Mouse (Mus musculus) activated CD4-positive, CD25-positive, alpha-beta regulatory T cell (primary cell): Measurements from ENCODE around the gene Atf5. TPM values are rescaled to one million over a fixed set of nuclear protein-coding genes. Genes with fewer than 3 reads are reported as not detected.

ENCODE experiments used
- polyA plus RNA-seq, 2 experiments: library from polyadenylated mRNA; unstranded; fragments of 100-300 nt; shearing (Covaris generic); gene quantifications; one replicate each; pipeline ENCODE4 v1.2.1; 2017

Atf5 gene
- polyA plus RNA-seq: under 1 TPM; 0.32 to 0.52 TPM

DNA sequence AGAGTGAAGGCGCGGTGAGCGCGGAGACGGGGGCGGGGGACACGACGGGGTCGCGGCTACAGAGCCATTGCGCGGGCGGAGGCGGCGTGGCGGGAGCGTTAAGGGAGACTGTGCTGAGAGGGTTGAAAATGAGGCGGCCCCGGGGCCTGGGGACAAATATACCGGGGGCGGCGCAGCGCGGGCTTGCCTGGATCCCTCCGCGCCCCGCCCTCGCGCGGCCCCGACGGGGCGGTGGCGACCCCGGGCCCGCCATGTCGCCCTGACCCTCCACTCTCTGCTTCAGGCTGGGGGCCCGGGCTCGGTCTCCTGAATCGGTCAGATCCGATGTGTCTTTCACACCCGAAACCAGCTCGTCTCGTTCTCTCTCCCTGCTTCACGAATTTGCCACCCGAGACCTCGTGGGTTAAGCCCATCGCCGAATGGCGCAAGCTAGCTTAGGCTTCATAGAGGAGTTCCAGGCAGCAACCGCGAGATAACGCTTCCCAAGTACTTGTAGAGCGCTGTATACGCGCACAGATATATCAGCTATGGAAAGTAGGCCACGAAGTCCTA is at the start of gene Atf5:
Gene Atf5, minus strand, starts transcription at position 189 of the 552 bp plus-strand sequence.

DNA sequence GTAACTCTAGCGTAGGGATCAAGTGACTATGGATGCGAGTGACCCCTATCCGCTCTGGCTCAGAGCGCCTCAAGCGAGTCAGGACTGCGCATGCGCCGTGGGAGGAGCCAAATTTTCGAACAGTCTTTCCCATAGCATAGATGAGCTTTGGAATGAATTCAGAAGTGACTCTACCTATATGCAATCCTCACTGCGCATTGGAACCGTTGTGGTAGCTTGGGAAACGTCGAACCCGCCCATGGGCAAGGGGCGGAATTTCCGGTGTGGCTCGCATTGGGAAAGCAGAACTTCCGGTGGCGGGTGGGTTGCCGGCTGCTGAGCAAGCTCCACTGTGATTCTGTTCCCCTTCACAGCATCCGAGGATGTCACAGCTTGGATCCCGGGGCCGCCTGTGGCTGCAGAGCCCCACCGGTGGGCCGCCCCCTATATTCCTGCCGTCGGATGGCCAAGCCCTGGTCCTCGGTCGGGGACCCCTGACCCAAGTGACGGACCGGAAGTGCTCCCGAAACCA is 40.6 kb upstream of the Atf5 start, which contains the start of gene Pnkp:
Gene Pnkp, plus strand, starts transcription at position 98 of the 511 bp plus-strand sequence.

DNA sequence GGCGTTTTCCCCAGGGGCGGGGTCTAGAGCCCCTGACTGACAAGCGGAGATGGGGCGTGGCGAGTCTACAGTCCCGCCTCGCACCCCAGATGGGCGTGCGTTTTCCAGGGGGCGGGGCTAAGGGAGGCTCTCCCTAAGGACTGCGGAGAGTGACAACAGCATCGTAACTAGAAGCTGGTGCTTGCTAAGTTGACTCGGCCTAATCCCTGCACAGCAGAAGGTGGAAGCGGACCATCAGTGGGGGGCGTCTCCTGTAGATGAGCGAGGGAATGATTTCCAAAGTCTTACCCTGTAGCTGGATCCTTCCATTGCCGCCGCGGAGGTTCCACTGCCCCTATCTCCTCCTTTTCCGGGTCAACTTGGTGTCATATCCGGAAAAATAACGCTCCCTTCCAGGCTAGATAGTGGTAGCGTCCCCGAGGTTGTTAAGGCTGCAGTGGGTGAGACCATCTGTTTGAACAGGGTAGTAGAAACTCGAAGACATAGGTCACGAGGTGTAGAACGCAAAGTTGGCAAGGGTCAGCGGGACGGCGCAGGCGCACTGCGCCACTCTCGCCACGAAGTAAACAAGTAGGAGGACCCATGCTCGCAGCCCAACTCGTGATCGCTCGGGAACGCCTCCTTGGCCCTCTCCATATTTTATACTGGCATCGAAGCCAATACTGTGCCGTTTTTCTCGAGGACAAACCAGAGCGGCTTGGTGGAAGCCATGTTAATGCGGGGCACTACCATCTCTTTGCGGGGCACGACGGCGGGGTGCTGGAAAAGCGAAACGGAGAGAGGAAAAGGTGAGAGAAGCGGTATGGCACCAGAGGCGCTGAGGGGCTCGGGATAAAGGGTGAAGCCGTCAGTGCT is 32.3 kb upstream of the Atf5 start, which contains the start of the genes Akt1s1 and Tbc1d17:
Gene Akt1s1, plus strand, starts transcription at position 431 of the 855 bp plus-strand sequence.
Gene Tbc1d17, minus strand, starts transcription at position 519 of the 855 bp plus-strand sequence.

DNA sequence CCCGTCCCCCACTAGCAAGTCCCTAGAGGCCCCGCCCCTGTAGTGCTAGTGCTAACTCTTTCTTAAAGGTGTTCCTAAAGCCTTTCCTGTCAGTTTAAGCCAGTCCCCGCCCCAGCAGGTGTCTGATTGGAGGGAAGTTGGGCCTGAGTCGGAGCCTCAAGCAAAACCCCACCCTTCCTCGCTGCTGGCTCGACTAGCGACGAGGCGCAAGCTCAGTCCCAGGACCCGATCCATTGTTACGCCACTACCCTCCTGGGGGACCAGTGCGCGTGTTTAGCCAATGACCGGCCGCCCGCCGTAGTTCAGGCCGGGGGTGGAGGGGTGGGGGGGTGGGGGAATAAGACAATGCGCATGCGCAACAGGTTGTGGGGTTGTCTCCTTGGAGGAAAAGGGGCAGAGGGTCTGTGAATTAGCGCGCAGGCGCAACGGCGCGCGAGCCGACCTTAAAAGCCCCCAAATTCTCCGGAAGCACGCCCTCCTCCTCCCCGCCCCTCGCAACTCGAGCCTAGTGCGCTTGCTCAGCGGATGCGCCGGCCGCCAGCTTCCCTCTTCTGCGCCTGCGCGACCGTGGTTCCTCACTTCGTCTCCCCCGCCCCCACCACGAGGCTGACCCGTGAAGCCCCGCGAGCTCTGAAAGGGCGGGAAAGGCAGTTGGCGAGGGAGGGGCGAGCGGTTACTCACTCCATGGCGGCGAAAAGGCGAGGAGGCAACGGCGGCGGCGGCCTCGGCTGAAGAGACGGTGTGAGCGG is 563 bp downstream of the Atf5 start, which contains the start of the genes Nup62 and Il4i1:
Gene Nup62, plus strand, starts transcription at position 368 of the 749 bp plus-strand sequence.
Gene Il4i1, plus strand, starts transcription at position 667 of the 749 bp plus-strand sequence.

Other genes with a start within 250 kb of the Atf5 start
- gene Napsa, start 244.3 kb downstream of the Atf5 start, polyA plus RNA-seq: 1 to 10 TPM; 3.1 to 6.6 TPM
- gene Kcnc3, start 226.0 kb downstream of the Atf5 start, polyA plus RNA-seq: under 1 TPM; 0.07 to 0.10 TPM
- gene Myh14, start 145.8 kb downstream of the Atf5 start, polyA plus RNA-seq: under 1 TPM in 1 of 2 experiments, not detected in 1; 0.26 TPM
- gene Izumo2, start 107.9 kb downstream of the Atf5 start, polyA plus RNA-seq: not detected
- gene Vrk3, start 68.2 kb downstream of the Atf5 start, polyA plus RNA-seq: 10 to 100 TPM; 90.6 to 99.8 TPM
- under 1 TPM; 0.38 to 0.87 TPM for gene Zfp473, start 65.6 kb downstream of the Atf5 start, polyA plus RNA-seq
- gene Nup62, start 570 bp downstream of the Atf5 start, polyA plus RNA-seq: 10 to 100 TPM; 43.6 to 48.6 TPM
- 1 to 10 TPM; 1.6 to 5.2 TPM for gene Il4i1, start 271 bp downstream of the Atf5 start, polyA plus RNA-seq
- 10 to 100 TPM; 18.0 to 26.0 TPM for gene Akt1s1, start 32.3 kb upstream of the Atf5 start, polyA plus RNA-seq
- gene Tbc1d17, start 32.4 kb upstream of the Atf5 start, polyA plus RNA-seq: 10 to 100 TPM; 59.0 to 77.7 TPM
- gene Pnkp, start 40.5 kb upstream of the Atf5 start, polyA plus RNA-seq: 10 to 100 TPM; 68.0 to 97.8 TPM
- 10 to 100 TPM; 19.1 to 21.8 TPM for gene Ptov1, start 53.1 kb upstream of the Atf5 start, polyA plus RNA-seq
- gene Med25, start 76.1 kb upstream of the Atf5 start, polyA plus RNA-seq: 10 to 100 TPM; 53.6 TPM
- 10 to 100 TPM; 28.0 to 39.1 TPM for gene Fuz, start 79.4 kb upstream of the Atf5 start, polyA plus RNA-seq
- gene Ap2a1, start 112.8 kb upstream of the Atf5 start, polyA plus RNA-seq: 10 to 100 TPM; 49.1 to 61.7 TPM
- gene Tsks, start 126.5 kb upstream of the Atf5 start, polyA plus RNA-seq: under 1 TPM; 0.14 to 0.18 TPM
- gene Cpt1c, start 158.2 kb upstream of the Atf5 start, polyA plus RNA-seq: under 1 TPM; 0.28 to 0.44 TPM
- 100 to 1,000 TPM; 138 to 219 TPM for gene Prmt1, start 169.9 kb upstream of the Atf5 start, polyA plus RNA-seq
- gene Irf3, start 181.0 kb upstream of the Atf5 start, polyA plus RNA-seq: 100 to 1,000 TPM; 173 to 194 TPM
- gene Bcl2l12, start 182.1 kb upstream of the Atf5 start, polyA plus RNA-seq: 10 to 100 TPM; 24.3 to 26.9 TPM
- gene Scaf1, start 199.7 kb upstream of the Atf5 start, polyA plus RNA-seq: 10 to 100 TPM; 30.1 to 38.3 TPM
- 10 to 100 TPM; 21.5 to 34.7 TPM for gene Rras, start 201.3 kb upstream of the Atf5 start, polyA plus RNA-seq
- 1 to 10 TPM; 3.3 to 6.1 TPM for gene Prr12, start 236.2 kb upstream of the Atf5 start, polyA plus RNA-seq
- 100 to 1,000 TPM; 130 to 137 TPM for gene Nosip, start 245.8 kb upstream of the Atf5 start, polyA plus RNA-seq
- 1 to 10 TPM; 1.9 to 2.7 TPM for gene Prrg2, start 246.0 kb upstream of the Atf5 start, polyA plus RNA-seq